Mouse (Mus musculus) MEL (cell line): Measurements from ENCODE around the gene Igf1r.

Experiments used
- BHLHE40 ChIP-seq: IDR thresholded peaks from 2 replicates; pipeline ENCODE4 v1.6.1; 2012; ENCODE audit warnings: low read depth, mild to moderate bottlenecking, inconsistent platforms, low read length, improper control_type of control experiment, borderline replicate concordance
- CTCF ChIP-seq, 3 experiments: IDR thresholded peaks in 2 of 3; conservative IDR thresholded peaks in 1 of 3; 2 replicates each; pipeline ENCODE4 v1.5.1; 2011 to 2012; ENCODE audit warnings: low read length in 3 of 3, low read depth in 2 of 3, mild to moderate bottlenecking in 2 of 3, improper control_type of control experiment in 1 of 3, inconsistent platforms in 1 of 3, mixed read lengths in 1 of 3, moderate library complexity in 1 of 3; ENCODE audit not compliant: control insufficient read depth in 1 of 3, insufficient read depth in 1 of 3, poor library complexity in 1 of 3, severe bottlenecking in 1 of 3
- E2F4 ChIP-seq: IDR thresholded peaks from 2 replicates; pipeline ENCODE4 v1.6.1; 2011; ENCODE audit warnings: low read depth, low read length, improper control_type of control experiment, borderline replicate concordance
- GATA1 ChIP-seq: IDR thresholded peaks from 2 replicates; pipeline ENCODE4 v1.6.1; 2011; ENCODE audit warnings: low read depth, low read length, improper control_type of control experiment
- MAX ChIP-seq: IDR thresholded peaks from 2 replicates; pipeline ENCODE4 v1.6.1; 2011; ENCODE audit warnings: low read length, improper control_type of control experiment
- MXI1 ChIP-seq: IDR thresholded peaks from 2 replicates; pipeline ENCODE4 v1.6.1; 2011; ENCODE audit warnings: mild to moderate bottlenecking, low read depth, low read length, improper control_type of control experiment
- MYC ChIP-seq: IDR thresholded peaks from 2 replicates; pipeline ENCODE4 v1.6.1; 2011; ENCODE audit warnings: low read depth, mild to moderate bottlenecking, low read length, improper control_type of control experiment, moderate library complexity
- NELFE ChIP-seq: IDR thresholded peaks from 2 replicates; pipeline ENCODE4 v1.6.1; 2011; ENCODE audit warnings: low read depth, low read length, improper control_type of control experiment
- POLR2A ChIP-seq, 2 experiments: IDR thresholded peaks; 2 replicates each; pipeline ENCODE4 v1.6.1; 2011 to 2012; ENCODE audit warnings: low read length in 2 of 2, mild to moderate bottlenecking in 2 of 2, control low read depth in 1 of 2, improper control_type of control experiment in 1 of 2, low read depth in 1 of 2, moderate library complexity in 1 of 2; ENCODE audit not compliant: control insufficient read depth in 1 of 2, insufficient read depth in 1 of 2, poor library complexity in 1 of 2
- POLR2AphosphoS2 ChIP-seq: IDR thresholded peaks from 2 replicates; pipeline ENCODE4 v1.6.1; 2011; ENCODE audit warnings: low read length, improper control_type of control experiment
- RCOR1 ChIP-seq: IDR thresholded peaks from 2 replicates; pipeline ENCODE4 v1.6.1; 2012; ENCODE audit warnings: low read depth, mild to moderate bottlenecking, inconsistent platforms, low read length, improper control_type of control experiment
- SIN3A ChIP-seq: IDR thresholded peaks from 2 replicates; pipeline ENCODE4 v1.6.1; 2012; ENCODE audit warnings: low read length, improper control_type of control experiment, inconsistent platforms
- UBTF ChIP-seq: IDR thresholded peaks from 2 replicates; pipeline ENCODE4 v1.6.1; 2012; ENCODE audit warnings: low read depth, mild to moderate bottlenecking, inconsistent platforms, low read length, improper control_type of control experiment, moderate library complexity, borderline replicate concordance; ENCODE audit not compliant: insufficient read depth
- USF2 ChIP-seq, 2 experiments: IDR thresholded peaks; 2 replicates each; pipeline ENCODE4 v1.6.1; 2011 to 2012; ENCODE audit warnings: improper control_type of control experiment in 2 of 2, low read length in 2 of 2, borderline replicate concordance in 1 of 2, inconsistent platforms in 1 of 2, low read depth in 1 of 2, mild to moderate bottlenecking in 1 of 2; ENCODE audit not compliant: insufficient read depth in 1 of 2

DNA sequence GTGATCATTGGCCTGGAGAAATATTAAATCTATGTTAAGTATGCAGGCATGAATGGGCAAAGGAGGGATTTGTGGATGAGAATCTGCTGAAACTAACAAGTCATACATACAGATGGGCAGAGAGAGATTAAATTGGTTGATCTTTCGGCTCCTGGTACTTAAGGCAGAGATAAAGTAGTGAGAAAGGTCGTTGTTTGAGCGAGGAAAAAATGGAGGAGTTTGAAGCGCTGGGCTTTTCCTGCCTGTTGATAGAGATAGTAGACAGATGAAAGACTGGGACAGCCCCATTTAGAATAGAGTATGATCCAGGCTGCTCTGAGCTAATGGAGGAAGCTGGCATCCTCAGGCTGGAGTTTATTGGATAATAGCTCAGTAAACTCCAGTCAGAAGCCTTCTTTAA lies 65.4 kb downstream of the Igf1r start:
- no peak for TF ChIP-seq RCOR1
- no peak for TF ChIP-seq CTCF (IDR thresholded peaks at IDR 0.05 in 2 of 3, conservative IDR thresholded peaks at IDR 0.05 in 1 of 3; ENCODE audit: control insufficient read depth in 1 of 3, insufficient read depth in 1 of 3, low read depth in 2 of 3, low read length in 3 of 3, poor library complexity in 1 of 3, severe bottlenecking in 1 of 3)
- no peak for TF ChIP-seq SIN3A
- TF ChIP-seq POLR2AphosphoS2: no peak
- no peak for TF ChIP-seq USF2 (IDR thresholded peaks at IDR 0.05; ENCODE audit: borderline replicate concordance in 1 of 2, insufficient read depth in 1 of 2, low read depth in 1 of 2, low read length in 2 of 2)
- TF ChIP-seq MXI1: no peak
- TF ChIP-seq MAX: no peak
- no peak for TF ChIP-seq MYC
- no peak for TF ChIP-seq POLR2A (IDR thresholded peaks at IDR 0.05; ENCODE audit: control insufficient read depth in 1 of 2, insufficient read depth in 1 of 2, low read depth in 1 of 2, low read length in 2 of 2, poor library complexity in 1 of 2)
- no peak for TF ChIP-seq BHLHE40
- no peak for TF ChIP-seq NELFE
- no peak for TF ChIP-seq GATA1
- no peak for TF ChIP-seq E2F4
- no peak for TF ChIP-seq UBTF
